Mouse (Mus musculus) frontal cortex, adult (tissue): ENCODE data around the gene Atp13a5.

Experiments
- ATAC-seq: cut with Nextera tagmentation; 2 replicates; pipeline ENCODE4 v1.9.2; 2017; ENCODE audit warnings: mild to moderate bottlenecking, moderate library complexity, mixed read lengths; ENCODE audit not compliant: low TSS enrichment

Atp13a5 gene

DNA sequence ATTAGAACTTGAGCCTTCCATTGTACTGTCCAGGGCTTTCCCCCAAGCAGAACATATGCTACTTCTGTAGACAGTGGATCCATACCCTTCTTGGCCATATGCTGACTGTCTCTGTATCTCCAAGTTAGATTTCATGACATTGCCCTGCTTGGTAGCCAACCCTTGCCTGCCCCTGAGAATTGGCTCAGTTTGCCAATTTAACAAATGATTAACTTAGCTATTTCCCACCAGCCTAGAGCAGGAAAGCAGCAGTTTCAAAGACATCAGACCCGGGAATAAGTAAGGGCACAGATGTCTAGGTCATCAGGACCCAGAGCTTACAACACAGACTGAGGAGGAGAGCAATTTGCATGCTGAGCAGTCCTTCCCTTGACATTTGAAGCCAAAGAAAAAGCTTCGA is 173.0 kb downstream of the Atp13a5 start:
- ATAC-seq: no peak

GRCm38 (mm10) chr16:29204875-29205274 is 173.7 kb downstream of the Atp13a5 start:
- peak; percentile 45; the same call in 1 of the 2 replicates for ATAC-seq

DNA sequence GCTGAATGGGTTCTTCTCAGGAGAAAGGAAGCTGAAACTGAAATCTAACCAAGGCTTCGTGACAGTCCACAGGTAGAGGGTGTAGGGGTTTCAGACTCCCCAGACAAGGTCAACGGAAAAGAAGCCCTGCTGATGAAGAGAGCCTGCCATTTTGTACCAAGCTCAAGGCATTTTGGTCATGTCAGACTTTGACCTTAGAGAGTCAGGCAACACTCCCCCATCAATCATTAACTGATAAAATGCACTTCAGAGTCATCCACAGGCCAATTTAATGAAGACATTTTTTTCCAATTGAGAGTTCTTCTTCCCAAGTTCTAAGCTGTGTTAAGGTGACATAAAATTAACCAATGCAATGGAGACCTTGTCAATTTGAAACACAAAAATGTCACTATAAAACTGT is 177.4 kb downstream of the Atp13a5 start:
- ATAC-seq: no peak

DNA sequence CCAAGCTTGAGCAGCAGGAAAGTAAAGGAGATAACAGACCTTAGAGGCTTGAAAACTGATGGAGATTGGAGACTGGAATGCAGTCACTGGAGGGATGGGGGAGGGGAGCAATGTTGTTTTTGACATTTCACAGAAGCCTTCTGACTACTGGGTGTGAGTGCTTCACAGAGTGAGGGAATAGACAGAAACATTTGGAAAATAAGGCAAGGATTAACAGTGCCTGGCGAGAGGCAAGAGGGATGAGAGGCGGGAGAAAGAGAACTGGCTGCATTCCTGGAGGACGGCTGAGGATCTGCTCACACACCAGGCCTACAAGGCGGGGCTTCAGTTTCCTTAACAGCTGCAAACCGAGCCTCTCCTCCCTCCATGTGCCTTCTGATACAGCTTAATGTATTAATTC is 180.1 kb downstream of the Atp13a5 start:
- ATAC-seq: peak; percentile 98

GRCm38 (mm10) chr16:29195156-29195555 is 183.4 kb downstream of the Atp13a5 start:
- no peak for ATAC-seq

DNA sequence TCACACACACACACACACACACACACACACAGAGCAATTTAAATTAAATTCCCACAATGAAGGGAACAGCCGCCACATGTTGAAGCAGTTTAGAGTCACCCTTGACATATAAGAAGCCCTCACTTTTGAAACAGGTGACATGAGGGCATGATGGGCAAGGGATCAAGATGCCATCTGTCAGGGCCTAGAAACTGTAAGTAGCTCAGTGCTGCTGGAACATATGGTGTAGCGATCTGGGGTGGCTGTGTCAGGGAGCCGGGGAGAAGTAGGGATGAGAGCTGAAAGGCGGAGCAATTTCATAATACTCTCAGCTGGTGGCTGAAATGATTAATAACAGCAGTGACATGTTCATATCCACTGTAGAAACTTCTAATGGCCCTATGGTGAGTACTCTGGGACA is 184.6 kb downstream of the Atp13a5 start:
- ATAC-seq: no peak

DNA sequence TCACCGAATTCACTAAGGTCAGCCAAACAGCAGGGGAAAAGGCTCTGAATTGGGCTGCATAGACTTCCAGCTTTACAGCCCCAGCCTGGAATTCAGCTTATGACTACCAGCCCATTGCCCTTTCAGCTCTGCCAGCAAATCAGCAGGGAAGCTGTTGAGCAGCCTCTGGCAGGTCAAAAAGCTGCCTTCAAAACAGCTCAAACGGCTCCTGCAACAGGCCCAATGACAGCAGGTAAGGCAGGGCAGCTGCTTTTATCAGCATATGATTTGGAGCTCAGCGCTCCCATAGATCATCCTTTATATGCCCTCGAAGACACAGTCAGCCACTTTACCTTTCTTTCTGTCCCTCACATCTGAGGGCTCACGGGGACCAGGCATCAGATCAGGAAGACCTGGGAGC is 185.6 kb downstream of the Atp13a5 start:
- ATAC-seq: no peak
